Comparison of ENCODE assay signal across 21 mouse cellular contexts in genomic region chr10:70983036-70983670, GRCm38 (mm10).
DNase-seq lines count a peak whose midpoint lies in the region; ATAC-seq and TF ChIP-seq lines count a peak whose summit lies in the region.
"Had no signal": no experiment of that assay in that cellular context is flagged by ENCODE, and none has a peak within 500 bp of the region (broad histone marks: within the 10 kb centered on the region; RNA-seq: fewer than 3 reads in every experiment).

No protein-coding gene starts in this region.

- no peak for TF ChIP-seq POLR2A in limb, embryonic 14.5 days (IDR thresholded peaks at IDR 0.05; ENCODE audit: borderline replicate concordance, extremely low read depth, insufficient read depth, insufficient read length)

- H3K4me2 ChIP-seq in embryonic facial prominence, embryonic 14.5 days (ENCODE audit: low read depth, low read length): peak overlapping the region; percentile 12; the same call in 1 of the 2 replicates
- 0 out of 2 replicates have a peak overlapping the region, but pooled peaks have one; percentile 17 for H3K4me2 ChIP-seq in limb, embryonic 14.5 days (replicated peaks; ENCODE audit: low read depth, low read length, severe bottlenecking)
- H3K4me2 ChIP-seq: hindbrain, embryonic 13.5 days had no signal

- H3K4me1 ChIP-seq in embryonic facial prominence, embryonic 14.5 days (ENCODE audit: control insufficient read depth, insufficient read depth, low read length): peaks cover 19% of the 10 kb centered on the region
- H3K4me1 ChIP-seq in limb, embryonic 10.5 days: peaks cover 15% of the 10 kb centered on the region
- H3K4me1 ChIP-seq in limb, embryonic 14.5 days (ENCODE audit: control insufficient read depth, insufficient read depth, low read length): peaks cover 19% of the 10 kb centered on the region
- no peaks in the 10 kb centered on the region for H3K4me1 ChIP-seq in hindbrain, embryonic 10.5 days (replicated peaks)
- H3K4me1 ChIP-seq: forebrain, embryonic 10.5 days had no signal

- peak; percentile 50; the same call in 1 of the 2 replicates for ATAC-seq in embryonic facial prominence, embryonic 14.5 days (ENCODE audit: low read depth)
- peak; percentile 62 for ATAC-seq in limb, embryonic 14.5 days (ENCODE audit: low FRiP score, low read depth)
- ATAC-seq: forebrain, embryonic 14.5 days; hindbrain, postnatal 0 days had no signal

- no peak overlapping the region; the same call in 1 of the 2 replicates for H3K9ac ChIP-seq in embryonic facial prominence, embryonic 14.5 days (ENCODE audit: low read depth, low read length)
- no peak overlapping the region for H3K9ac ChIP-seq in limb, embryonic 14.5 days (ENCODE audit: low read depth, low read length, severe bottlenecking)
- H3K9ac ChIP-seq: hindbrain, embryonic 13.5 days had no signal

- no peaks in the 10 kb centered on the region for H3K9me3 ChIP-seq in embryonic facial prominence, embryonic 14.5 days (ENCODE audit: control insufficient read depth, low read length)
- H3K9me3 ChIP-seq in limb, embryonic 10.5 days (replicated peaks): no peaks in the 10 kb centered on the region
- H3K9me3 ChIP-seq in limb, embryonic 14.5 days (ENCODE audit: control insufficient read depth, low read length): no peaks in the 10 kb centered on the region
- no peaks in the 10 kb centered on the region for H3K9me3 ChIP-seq in hindbrain, embryonic 10.5 days
- H3K9me3 ChIP-seq: forebrain, embryonic 10.5 days; heart, embryonic 10.5 days; hindbrain, embryonic 13.5 days had no signal

- peak overlapping the region; percentile 67 for H3K27ac ChIP-seq in embryonic facial prominence, embryonic 14.5 days (replicated peaks; ENCODE audit: low read depth, low read length)
- H3K27ac ChIP-seq in limb, embryonic 10.5 days: peak overlapping the region; percentile 76
- H3K27ac ChIP-seq in limb, embryonic 14.5 days (replicated peaks; ENCODE audit: low read depth, low read length): peak overlapping the region; percentile 76
- H3K27ac ChIP-seq in hindbrain, embryonic 10.5 days: no peak overlapping the region
- H3K27ac ChIP-seq: forebrain, embryonic 10.5 days; heart, embryonic 10.5 days; hindbrain, embryonic 13.5 days; hindbrain, postnatal 0 days had no signal

- H3K36me3 ChIP-seq in embryonic facial prominence, embryonic 14.5 days (ENCODE audit: control insufficient read depth, insufficient read depth, low read length): no peaks in the 10 kb centered on the region
- no peaks in the 10 kb centered on the region for H3K36me3 ChIP-seq in limb, embryonic 10.5 days
- no peaks in the 10 kb centered on the region for H3K36me3 ChIP-seq in limb, embryonic 14.5 days (ENCODE audit: control insufficient read depth, insufficient read depth, low read length)
- H3K36me3 ChIP-seq in hindbrain, embryonic 10.5 days: no peaks in the 10 kb centered on the region
- H3K36me3 ChIP-seq: forebrain, embryonic 10.5 days; heart, embryonic 10.5 days; hindbrain, embryonic 13.5 days had no signal

- H3K4me3 ChIP-seq in embryonic facial prominence, embryonic 14.5 days (ENCODE audit: low read depth, low read length): no peak overlapping the region
- H3K4me3 ChIP-seq in limb, embryonic 10.5 days: no peak overlapping the region
- no peak overlapping the region for H3K4me3 ChIP-seq in limb, embryonic 14.5 days (replicated peaks; ENCODE audit: low read length)
- H3K4me3 ChIP-seq in hindbrain, embryonic 10.5 days: no peak overlapping the region
- H3K4me3 ChIP-seq: erythroblast, embryonic 14.5 days; forebrain, embryonic 10.5 days; heart, embryonic 10.5 days; hindbrain, embryonic 13.5 days had no signal

- peak; percentile 88 for DNase-seq in heart, adult 11 months
- no peak for DNase-seq in heart, adult 8-10 months (ENCODE audit: low spot score)
- peak; percentile 48 for DNase-seq in embryonic facial prominence, embryonic 14.5 days (ENCODE audit: low spot score)
- DNase-seq in limb, embryonic 10.5 days (ENCODE audit: low spot score): no peak
- peak; percentile 51 for DNase-seq in limb, embryonic 14.5 days (ENCODE audit: low spot score)
- DNase-seq in retina, postnatal 1 day: no peak
- no peak for DNase-seq in right cerebral cortex, postnatal 25 days
- no peak for DNase-seq in hindbrain, embryonic 10.5 days (ENCODE audit: low spot score)
- DNase-seq: adrenal gland, adult 2 months; adrenal gland, postnatal 36 days; cerebellum, adult 2 months; cerebellum, postnatal 10 days; gastrocnemius, postnatal 14 days; heart, postnatal 10 days; heart, postnatal 4 days had no signal

- WGBS in embryonic facial prominence, embryonic 14.5 days: 41% methylated on average over 11 of the region's 11 CpGs
- 80% methylated on average over 11 of the region's 11 CpGs for WGBS in limb, embryonic 10.5 days
- WGBS in limb, embryonic 14.5 days: 37% methylated on average over 11 of the region's 11 CpGs
- 82% methylated on average over 11 of the region's 11 CpGs for WGBS in hindbrain, embryonic 10.5 days

- no peaks in the 10 kb centered on the region for H3K27me3 ChIP-seq in embryonic facial prominence, embryonic 14.5 days (replicated peaks; ENCODE audit: control insufficient read depth, insufficient read depth, low read length)
- H3K27me3 ChIP-seq in limb, embryonic 10.5 days (ENCODE audit: low read depth, poor library complexity, severe bottlenecking): no peaks in the 10 kb centered on the region
- no peaks in the 10 kb centered on the region for H3K27me3 ChIP-seq in limb, embryonic 14.5 days (ENCODE audit: control insufficient read depth, insufficient read depth, low read length)
- H3K27me3 ChIP-seq in hindbrain, embryonic 10.5 days (ENCODE audit: insufficient read depth, poor library complexity, severe bottlenecking): no peaks in the 10 kb centered on the region
- H3K27me3 ChIP-seq: hindbrain, embryonic 13.5 days had no signal

Comparison
In these comparisons a context has a peak if more than half of its experiments do, and no peak if none do; other contexts are left out.
1. DNase-seq: peak in heart, adult 11 months (single experiment), embryonic facial prominence, embryonic 14.5 days (single experiment) and limb, embryonic 14.5 days (single experiment); none in heart, adult 8-10 months (single experiment), limb, embryonic 10.5 days (single experiment), retina, postnatal 1 day (single experiment), right cerebral cortex, postnatal 25 days (single experiment) and hindbrain, embryonic 10.5 days (single experiment).